Mouse (Mus musculus): ENCODE results near the gene Mrpl30.

- TF ChIP-seq E2F4 (IDR thresholded peaks at IDR 0.05; ENCODE audit: insufficient read depth) (no peak), POLR2A (IDR thresholded peaks at IDR 0.05; ENCODE audit: insufficient read length, low read depth) (no peak)
These were observed 41.5 kb downstream of the Mrpl30 start for GRCm38 (mm10) chr1:37931806-37932205.

Measured in myocyte (in vitro differentiated cells).